Mouse (Mus musculus) macrophage (primary cell): ENCODE measurements around the gene Cfap69. TPM values are rescaled to one million over a fixed set of nuclear protein-coding genes. Genes with fewer than 3 reads are reported as not detected.
"Not testable (repeated sequence)": the region's sequence is repeated elsewhere in the genome, so short reads cannot be mapped to it uniquely, and the experiment has no call there.

Source experiments
- H3K27ac ChIP-seq: fragments of 350-480 bp; formaldehyde crosslinking; 2 replicates; pipeline ENCODE4 v1.9.0; 2021
- H3K36me3 ChIP-seq: fragments of 350-480 bp; formaldehyde crosslinking; 2 replicates; pipeline ENCODE4 v1.9.0; 2021; ENCODE audit errors: inconsistent target
- H3K4me3 ChIP-seq: fragments of 350-480 bp; formaldehyde crosslinking; 2 replicates; pipeline ENCODE4 v1.9.0; 2021; ENCODE audit errors: inconsistent target
- H3K79me2 ChIP-seq: fragments of 350-480 bp; formaldehyde crosslinking; 2 replicates; pipeline ENCODE4 v1.9.0; 2021; ENCODE audit errors: inconsistent target
- WGBS: methylation state at CpG from one replicate; pipeline ENCODE4 v1.1.7; 2026; ENCODE audit warnings: inconsistent platforms; ENCODE audit not compliant: missing documents; 5-methylcytosine and 5-hydroxymethylcytosine counted together
- polyA plus RNA-seq: library from polyadenylated mRNA; stranded (reverse); fragments of 250-400 nt; gene quantifications from 3 replicates; pipeline ENCODE4 v1.2.4, GENCODE M21; 2018; ENCODE audit warnings: inconsistent platforms
- total RNA-seq, 78 experiments: library from RNA; depleted of rRNA; stranded (reverse); fragments of 250-400 nt; gene quantifications; 1 replicate in 9 of 78; 2 replicates in 24 of 78; 3 replicates in 43 of 78; 4 replicates in 2 of 78; pipeline ENCODE4 v1.2.4; 2018; ENCODE audit warnings: inconsistent platforms in 56 of 78

Gene Cfap69
- total RNA-seq (2018; cell fraction: chromatin; rRNA removed), result not detected
- not detected for total RNA-seq (2018; cell fraction: cytosol; rRNA removed)
- not detected for total RNA-seq (2018; cell fraction: nucleus; rRNA removed)
- polyA plus RNA-seq, result not detected in 3 replicates

DNA sequence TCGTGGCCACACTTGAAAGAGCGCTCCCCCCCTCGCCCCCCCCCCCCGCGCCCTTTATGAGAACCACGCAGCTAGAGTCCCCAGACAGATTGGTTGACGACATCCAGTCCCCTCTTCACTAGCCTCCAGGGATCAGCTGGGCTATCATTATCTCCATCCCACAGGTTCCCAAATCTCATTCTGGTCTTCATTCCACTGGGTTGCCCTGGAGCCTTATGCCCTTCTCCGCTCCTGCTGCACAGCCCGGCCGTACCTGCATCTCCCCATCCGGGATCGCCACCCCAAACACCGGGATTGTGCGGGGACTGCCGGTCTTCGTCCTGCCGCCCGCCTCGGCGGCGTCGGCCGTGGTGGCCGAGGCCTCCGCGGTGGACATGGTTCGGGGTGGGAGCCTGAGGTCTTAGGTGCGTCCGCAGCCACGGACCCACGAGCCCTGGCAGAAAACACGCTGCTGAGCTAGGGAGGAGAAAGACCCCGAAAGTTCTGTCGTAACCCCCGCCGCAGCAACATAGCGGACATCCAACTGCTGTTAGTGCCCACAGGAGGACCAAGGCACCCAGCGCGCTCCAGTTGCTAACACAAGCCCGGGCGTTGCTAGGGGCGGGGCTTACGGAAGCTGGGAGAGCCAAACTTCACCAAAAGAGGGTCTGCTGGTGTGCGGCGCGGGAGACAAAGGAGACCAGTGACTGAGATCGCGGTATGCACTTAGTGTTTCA lies at the start of gene Cfap69:
TSS of gene Cfap69 (minus strand) at position 585 of the 716 bp plus-strand sequence.
- no peak within 1 kb of the TSS for H3K27ac ChIP-seq
- WGBS, result 3% methylated on average over 40 of the region's 48 CpGs
- no peaks in the 10 kb centered on the region for H3K36me3 ChIP-seq
- no peaks in the 10 kb centered on the region for H3K79me2 ChIP-seq
- no peak within 1 kb of the TSS for H3K4me3 ChIP-seq

GRCm38 (mm10) chr5:5711032-5711431 lies 47.0 kb upstream of the Cfap69 start:
- H3K79me2 ChIP-seq, result no peaks in the 10 kb centered on the region
- no peak overlapping the region for H3K27ac ChIP-seq
- WGBS, result 83% methylated on average over 4 of the region's 4 CpGs
- no peak overlapping the region for H3K4me3 ChIP-seq
- H3K36me3 ChIP-seq, result no peaks in the 10 kb centered on the region

DNA sequence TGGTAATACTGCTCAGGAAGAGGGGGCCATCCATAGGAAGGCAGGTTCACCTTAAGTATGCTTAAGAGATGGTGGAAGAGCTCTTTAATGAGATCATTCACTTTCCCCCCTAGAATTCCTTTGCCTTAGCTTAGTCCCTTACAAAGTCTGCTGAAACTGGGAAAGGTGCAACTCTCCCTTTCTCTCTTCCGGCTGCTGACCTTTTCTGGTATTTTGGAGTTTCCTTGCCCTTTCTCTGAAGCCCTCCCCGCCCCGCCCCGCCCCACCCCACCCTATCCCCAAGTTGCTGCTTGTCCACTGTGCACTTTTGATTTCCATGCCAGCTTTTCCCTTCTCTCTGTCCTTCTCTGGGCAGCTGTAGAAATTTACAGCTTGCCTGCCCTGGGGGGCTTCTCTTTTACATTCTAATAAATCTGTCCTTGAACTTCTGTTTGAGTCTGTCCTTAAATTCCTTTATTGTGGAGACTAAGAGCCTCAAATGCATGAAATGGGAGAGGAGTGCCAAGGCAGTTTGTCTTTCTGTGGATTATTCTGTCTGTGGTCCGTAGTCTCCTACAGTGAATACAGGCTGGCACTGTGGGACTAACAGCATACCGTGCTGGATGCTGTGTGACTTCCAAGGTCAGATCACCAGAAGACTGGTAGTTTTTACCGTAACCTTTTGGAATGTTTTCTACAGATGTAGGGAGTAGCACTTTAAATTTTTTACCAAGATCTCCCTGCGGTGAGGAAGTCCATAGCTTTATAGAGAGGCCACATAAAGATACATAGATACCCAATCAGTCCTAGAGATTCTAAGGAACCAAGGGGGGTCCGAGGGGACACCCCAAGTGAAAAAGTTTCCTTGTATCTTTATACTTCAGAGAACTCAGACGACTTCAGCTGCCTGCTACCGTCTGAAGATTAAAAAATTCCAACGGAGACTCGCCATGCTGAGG lies 43.6 kb upstream of the Cfap69 start:
- no peak overlapping the region for H3K4me3 ChIP-seq
- H3K27ac ChIP-seq, result no peak overlapping the region
- H3K79me2 ChIP-seq, result no peaks in the 10 kb centered on the region
- H3K36me3 ChIP-seq, result no peaks in the 10 kb centered on the region
- WGBS, result 80% methylated on average over 11 of the region's 13 CpGs

GRCm38 (mm10) chr5:5705019-5705418 lies 41.0 kb upstream of the Cfap69 start:
- 55% methylated on average over 2 of the region's 2 CpGs for WGBS
- Histone ChIP-seq H3K79me2 (no peaks in the 10 kb centered on the region), H3K27ac (no peak overlapping the region), H3K36me3 (no peaks in the 10 kb centered on the region), H3K4me3 (no peak overlapping the region)

DNA sequence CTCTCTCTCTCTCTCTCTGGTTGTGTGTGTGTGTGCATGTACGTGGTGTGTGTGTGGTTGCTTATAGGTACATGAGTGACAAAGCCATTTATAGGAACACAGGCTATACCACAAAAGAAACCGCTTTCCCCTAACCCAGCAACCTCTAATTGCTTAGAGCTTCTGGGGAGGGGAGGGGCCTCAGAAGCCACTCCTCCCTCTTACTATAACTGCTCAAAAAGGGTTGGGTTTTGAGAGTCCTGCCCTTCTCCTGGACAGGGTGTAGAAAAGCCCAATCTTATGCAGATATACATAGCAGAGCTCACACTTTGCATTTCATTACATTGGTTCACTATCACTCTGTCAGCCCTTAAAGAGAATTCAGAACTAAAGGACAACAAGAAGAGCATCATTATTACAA lies 36.3 kb upstream of the Cfap69 start:
- H3K36me3 ChIP-seq, result no peaks in the 10 kb centered on the region
- no peaks in the 10 kb centered on the region for H3K79me2 ChIP-seq
- no peak overlapping the region for H3K27ac ChIP-seq
- WGBS, result 67% methylated on average over 1 of the region's 2 CpGs
- no peak overlapping the region for H3K4me3 ChIP-seq

- H3K4me3 ChIP-seq, result no peak overlapping the region
- no peaks in the 10 kb centered on the region for H3K79me2 ChIP-seq
- no peaks in the 10 kb centered on the region for H3K36me3 ChIP-seq
- H3K27ac ChIP-seq, result no peak overlapping the region
- 74% methylated on average over 3 of the region's 3 CpGs for WGBS
Observed at GRCm38 (mm10) chr5:5698830-5699229, 34.8 kb upstream of the Cfap69 start.

DNA sequence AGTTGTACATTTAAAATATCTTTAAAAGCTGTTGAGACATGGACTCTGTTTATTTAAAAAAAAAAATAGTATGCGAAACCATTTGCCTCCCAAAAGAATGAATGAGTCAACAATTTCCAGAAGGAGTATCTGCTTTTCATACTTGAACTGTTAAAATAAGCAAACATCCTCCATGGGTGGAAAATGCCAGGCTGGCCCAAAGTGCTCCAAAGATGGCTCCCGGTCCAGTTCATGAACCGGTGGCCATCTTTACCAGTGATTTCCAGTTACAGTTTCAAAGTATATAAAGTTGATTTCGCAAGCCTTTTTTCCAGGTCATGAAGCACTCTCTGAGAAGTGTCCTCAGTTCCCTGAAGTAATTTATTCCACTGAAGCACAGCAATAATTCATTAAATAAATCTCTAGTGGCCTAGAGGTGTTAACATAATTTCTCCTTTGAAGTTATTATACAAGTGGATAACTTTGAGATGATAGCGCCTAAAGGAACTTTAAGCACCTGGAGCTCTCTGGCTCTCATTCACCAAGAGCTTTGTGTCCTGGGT lies 31.4 kb upstream of the Cfap69 start:
- WGBS, result 93% methylated on average over 5 of the region's 5 CpGs
- H3K4me3 ChIP-seq, result no peak overlapping the region
- H3K79me2 ChIP-seq, result no peaks in the 10 kb centered on the region
- no peaks in the 10 kb centered on the region for H3K36me3 ChIP-seq
- no peak overlapping the region for H3K27ac ChIP-seq

- WGBS, result 2% methylated on average over 66 of the region's 66 CpGs
- no peaks in the 10 kb centered on the region for H3K79me2 ChIP-seq
- no peak within 1 kb of the TSS for H3K4me3 ChIP-seq
- H3K27ac ChIP-seq, result no peak within 1 kb of the TSS
- no peaks in the 10 kb centered on the region for H3K36me3 ChIP-seq
Observed at GRCm38 (mm10) chr5:5693956-5694653, 30.1 kb upstream of the Cfap69 start, which contains the start of gene Steap2. Steap2 (minus strand) TSS chr5:5694578.

DNA sequence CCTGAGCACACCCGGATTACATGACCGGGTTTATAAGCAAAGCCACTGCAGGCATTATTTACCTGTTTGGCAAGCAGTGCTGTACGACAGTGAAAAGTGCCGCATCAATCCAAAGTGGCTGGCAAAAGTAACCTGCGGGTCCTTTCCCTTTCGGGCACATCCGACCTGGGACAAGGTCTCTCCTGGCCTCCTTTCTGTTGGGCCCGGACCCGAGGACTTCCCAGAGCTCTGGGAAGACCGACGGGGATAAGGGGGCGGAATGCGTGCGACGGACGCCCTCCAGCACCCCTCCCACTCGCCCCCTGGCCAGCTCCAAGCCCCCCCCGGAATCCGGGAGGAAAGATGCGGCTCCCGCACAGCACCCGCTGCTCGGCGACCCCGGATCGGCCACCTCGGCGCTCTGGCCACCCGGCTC lies 29.5 kb upstream of the Cfap69 start:
- WGBS, result 1% methylated on average over 29 of the region's 29 CpGs
- Histone ChIP-seq H3K36me3 (no peaks in the 10 kb centered on the region), H3K4me3 (no peak overlapping the region), H3K79me2 (no peaks in the 10 kb centered on the region), H3K27ac (no peak overlapping the region)

DNA sequence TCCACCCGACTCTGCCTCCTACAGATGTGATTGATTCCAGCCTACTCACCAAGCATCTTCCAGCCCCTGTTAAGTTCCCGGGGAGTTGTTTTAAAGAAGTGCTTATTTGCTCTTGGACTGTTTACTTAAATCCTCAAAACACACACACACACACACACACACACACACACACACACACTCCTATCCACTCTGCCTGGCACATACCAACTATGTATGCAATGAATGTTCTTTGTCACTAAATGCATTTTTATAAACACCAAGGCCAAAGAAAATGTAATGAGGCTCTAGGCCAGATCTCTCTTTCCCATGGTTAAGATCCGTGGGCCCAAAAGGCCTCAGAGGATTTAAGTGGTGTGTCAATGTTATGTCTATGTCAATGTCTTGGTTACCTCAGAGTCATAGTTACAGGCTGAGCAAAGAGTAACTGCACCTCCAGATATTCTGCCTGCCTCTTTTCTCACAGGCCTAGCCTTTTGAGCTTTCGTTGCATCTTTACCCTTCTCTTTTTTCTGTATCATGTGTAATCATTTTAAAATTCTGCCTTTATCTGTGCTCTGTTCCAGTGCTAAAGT lies 28.2 kb upstream of the Cfap69 start:
- Histone ChIP-seq H3K27ac (no peak overlapping the region), H3K36me3 (no peaks in the 10 kb centered on the region), H3K4me3 (no peak overlapping the region), H3K79me2 (no peaks in the 10 kb centered on the region)
- 90% methylated on average over 4 of the region's 4 CpGs for WGBS

DNA sequence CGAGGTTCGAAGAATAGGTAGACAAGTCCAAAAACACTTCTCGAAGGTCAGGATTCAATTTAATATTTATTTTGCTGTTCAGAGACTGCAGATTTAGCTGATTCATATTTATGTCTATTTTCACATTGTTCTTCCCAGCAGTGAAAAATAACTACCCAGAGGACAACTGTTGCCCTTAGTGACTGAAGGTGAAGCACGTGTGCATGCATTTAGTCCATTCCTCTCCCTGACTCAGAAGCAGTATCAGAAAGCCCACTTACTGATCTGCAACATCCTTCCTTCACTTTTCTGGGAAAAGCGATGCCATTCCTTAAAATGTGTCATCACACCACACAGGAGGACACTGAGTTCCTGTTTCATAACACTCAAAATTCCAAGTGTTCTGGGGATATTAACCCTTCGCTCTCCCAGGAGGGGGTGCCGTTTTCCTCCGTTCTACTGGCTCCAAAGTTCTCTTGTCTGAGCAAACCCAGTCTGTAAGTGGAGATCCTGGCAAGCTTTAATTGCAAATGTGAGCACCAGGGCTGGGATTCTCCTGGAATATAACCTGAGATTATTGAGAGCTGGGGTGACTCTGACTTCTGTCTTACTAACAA lies 25.0 kb upstream of the Cfap69 start:
- Histone ChIP-seq H3K36me3 (no peaks in the 10 kb centered on the region), H3K79me2 (no peaks in the 10 kb centered on the region), H3K4me3 (no peak overlapping the region), H3K27ac (no peak overlapping the region)
- 89% methylated on average over 8 of the region's 8 CpGs for WGBS

DNA sequence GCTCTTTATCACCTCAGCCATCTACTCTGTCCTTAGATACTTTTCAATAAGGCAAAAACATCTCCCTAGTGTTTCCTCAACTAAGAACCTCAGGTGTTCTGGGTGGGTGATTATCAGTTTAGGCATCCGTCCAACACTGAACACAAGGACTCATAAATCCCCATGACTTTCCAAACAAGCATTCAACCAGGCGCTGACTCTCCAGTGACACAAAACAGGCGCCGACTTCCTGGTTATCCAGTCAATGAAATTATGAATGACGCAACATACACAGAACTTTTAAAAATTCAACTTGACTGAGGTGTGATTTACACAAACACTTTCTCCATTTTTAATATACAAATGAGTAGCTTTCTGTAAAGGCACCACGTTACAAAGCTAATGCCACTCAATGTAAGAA lies 24.2 kb upstream of the Cfap69 start:
- no peaks in the 10 kb centered on the region for H3K79me2 ChIP-seq
- H3K4me3 ChIP-seq, result no peak overlapping the region
- 87% methylated on average over 6 of the region's 6 CpGs for WGBS
- H3K36me3 ChIP-seq, result no peaks in the 10 kb centered on the region
- no peak overlapping the region for H3K27ac ChIP-seq

DNA sequence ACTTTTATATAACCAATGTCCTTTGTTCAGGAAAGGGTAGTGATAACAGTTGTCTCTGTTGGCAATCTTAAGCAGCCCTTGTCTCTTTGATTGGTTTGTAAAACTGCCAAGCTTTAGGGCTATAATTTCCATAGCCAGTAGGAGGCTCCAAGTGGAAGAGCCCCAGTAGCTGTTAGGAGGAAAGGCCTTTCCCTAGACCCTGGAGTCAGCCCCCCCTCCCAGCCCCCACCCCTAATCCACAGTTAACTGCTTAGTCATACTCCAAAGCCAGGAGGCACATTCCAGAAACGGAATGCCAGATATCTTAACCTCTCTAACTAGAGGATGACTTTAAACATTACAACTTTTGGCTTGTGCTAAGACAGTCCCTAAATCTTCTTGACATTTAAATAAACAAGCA lies 22.9 kb upstream of the Cfap69 start:
- H3K36me3 ChIP-seq, result no peaks in the 10 kb centered on the region
- H3K79me2 ChIP-seq, result no peaks in the 10 kb centered on the region
- 69% methylated on average over 1 of the region's 1 CpGs for WGBS
- H3K4me3 ChIP-seq, result no peak overlapping the region
- H3K27ac ChIP-seq, result no peak overlapping the region

DNA sequence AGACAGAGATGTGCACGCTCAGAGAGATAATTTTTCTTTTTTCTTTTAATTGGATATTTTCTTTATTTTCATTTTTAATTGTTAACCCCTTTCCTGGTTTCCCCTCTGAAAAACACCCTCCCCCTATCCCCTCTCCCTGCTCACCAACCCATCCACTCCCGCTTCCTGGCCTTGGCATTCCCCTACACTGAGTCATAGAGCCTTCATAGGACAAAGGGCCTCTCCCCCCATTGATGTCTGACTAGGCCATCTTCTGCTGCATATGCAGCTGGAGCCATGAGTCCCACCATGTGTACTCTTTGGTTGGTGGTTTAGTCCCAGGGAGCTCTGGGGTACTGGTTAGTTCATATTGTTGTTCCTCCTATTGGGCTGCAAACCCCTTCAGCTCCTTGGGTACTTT lies 20.9 kb upstream of the Cfap69 start:
- not testable (repeated sequence) for H3K4me3 ChIP-seq, H3K27ac ChIP-seq, H3K79me2 ChIP-seq, H3K36me3 ChIP-seq
- WGBS, result 100% methylated on average over 2 of the region's 2 CpGs
